Mouse (Mus musculus): ENCODE results near the gene Nphp3. TPM values are rescaled to one million over a fixed set of nuclear protein-coding genes. Genes with fewer than 3 reads are reported as not detected.

Gene Nphp3
- 0.60 and 2.4 TPM in 2 replicates for polyA plus RNA-seq (2021; fragmentation: Nextera tagmentation)
- long read RNA-seq, experiment 1, result 0 reads
- long read RNA-seq, experiment 2, full-length matches to known transcripts, result 1 of 10 reads
- long read RNA-seq, experiment 2, partial matches to known transcripts, result 6 of 10 reads
- long read RNA-seq, experiment 2, other reads (novel, unspliced or antisense), result 3 of 10 reads

GRCm38 (mm10) chr9:104001921-104002859, at the start of gene Nphp3:
Gene Nphp3, plus strand, starts transcription at chr9:104002544.

DNA sequence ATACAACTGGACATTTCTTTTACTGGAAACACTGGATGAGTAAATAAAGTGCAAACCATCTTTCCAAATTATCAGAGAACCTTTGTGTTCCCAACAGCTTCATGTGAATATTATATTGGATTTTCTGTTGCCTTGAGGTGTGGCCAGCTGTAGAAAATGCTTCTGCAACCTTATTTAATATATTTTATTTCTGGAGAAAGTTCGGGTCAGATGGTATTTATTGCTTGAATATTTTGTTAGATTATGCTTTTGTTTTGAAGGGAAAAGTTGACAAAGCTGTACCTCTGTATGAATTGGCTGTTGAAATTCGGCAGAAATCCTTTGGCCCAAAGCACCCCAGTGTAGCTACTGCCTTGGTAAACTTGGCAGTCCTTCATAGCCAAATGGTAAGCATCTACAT, 38.0 kb downstream of the Nphp3 start, which contains the start of gene Gm28305:
TSS of gene Gm28305 (plus strand) at position 301 of the 400 bp plus-strand sequence.

DNA sequence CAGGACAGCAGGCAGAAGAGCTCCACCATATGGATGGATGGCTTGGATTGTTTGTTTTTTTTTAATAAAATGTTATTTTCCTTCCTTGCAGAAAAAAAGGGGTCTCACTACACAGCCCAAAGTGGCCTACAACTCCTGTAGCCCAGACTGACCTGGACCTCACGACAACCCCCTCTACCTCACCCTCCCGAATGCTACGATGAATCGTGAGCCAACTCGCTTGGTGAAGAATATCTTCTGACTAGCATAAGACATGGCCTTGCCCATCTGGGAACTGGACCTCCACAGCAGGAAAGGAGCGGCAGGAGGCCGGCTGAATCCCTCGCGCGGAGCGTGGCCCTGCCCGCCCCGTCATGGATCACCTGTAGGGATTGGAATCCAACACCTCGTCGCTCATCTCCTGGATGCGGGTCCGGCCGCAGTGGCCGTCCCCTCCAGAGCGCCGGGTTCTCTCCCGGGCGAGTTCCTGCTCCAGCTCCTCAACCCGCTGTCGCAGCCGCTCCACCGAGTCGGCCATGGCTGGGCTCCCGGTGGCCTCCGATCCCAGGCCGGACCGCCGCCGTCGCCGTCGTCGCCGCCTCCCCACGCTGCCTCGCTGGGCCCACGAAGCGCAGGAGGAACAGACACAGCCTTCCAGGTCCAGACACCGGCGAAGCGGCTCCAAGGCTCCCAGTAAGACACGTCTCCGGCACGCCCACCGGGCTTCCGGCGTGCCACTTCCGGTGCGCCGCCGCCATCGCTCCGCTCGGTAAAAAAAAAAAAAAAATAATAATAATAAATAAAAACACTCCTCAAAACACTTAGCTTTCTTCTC, 60.3 kb downstream of the Nphp3 start, which contains the start of gene Uba5:
TSS of gene Uba5 (minus strand) at position 705 of the 814 bp plus-strand sequence.

GRCm38 (mm10) chr9:104063244-104063961, 61.1 kb downstream of the Nphp3 start, which contains the start of gene Acad11:
Gene Acad11, plus strand, starts transcription at chr9:104063377.

Other genes starting within 250 kb of the Nphp3 start
- 29.7 and 32.3 TPM in 2 replicates for gene Tmem108, start 240.7 kb upstream of the Nphp3 start, polyA plus RNA-seq (2021; fragmentation: Nextera tagmentation)
- gene Gm28305, start 38.1 kb downstream of the Nphp3 start, polyA plus RNA-seq (2021; fragmentation: Nextera tagmentation), result not detected in 2 replicates
- gene Uba5, start 60.6 kb downstream of the Nphp3 start, polyA plus RNA-seq (2021; fragmentation: Nextera tagmentation), result 63.7 and 67.0 TPM in 2 replicates
- gene Acad11, start 60.8 kb downstream of the Nphp3 start, polyA plus RNA-seq (2021; fragmentation: Nextera tagmentation), result 12.0 and 14.0 TPM in 2 replicates
- 0.08 and 0.63 TPM in 2 replicates for gene Ackr4, start 124.4 kb downstream of the Nphp3 start, polyA plus RNA-seq (2021; fragmentation: Nextera tagmentation)

Measured in layer of hippocampus, adult 6 months (tissue).